33 mouse cellular contexts compared by ENCODE assay signal in genomic region chr4:129450851-129451250, GRCm38 (mm10). TPM values are rescaled to one million over a fixed set of nuclear protein-coding genes. Genes with fewer than 3 reads are reported as not detected.
DNase-seq lines count a peak whose midpoint lies in the region; ATAC-seq and TF ChIP-seq lines count a peak whose summit lies in the region.
"Had no signal": no experiment of that assay in that cellular context is flagged by ENCODE, and none has a peak within 500 bp of the region (broad histone marks: within the 10 kb centered on the region; RNA-seq: fewer than 3 reads in every experiment).

No protein-coding gene starts in this region.

- no peak overlapping the region for H3K9ac ChIP-seq in kidney, postnatal 0 days (ENCODE audit: low read depth, low read length)
- H3K9ac ChIP-seq: embryonic facial prominence, embryonic 12.5 days; forebrain, postnatal 0 days; heart, embryonic 13.5 days; hindbrain, embryonic 12.5 days; liver, embryonic 14.5 days had no signal

- 58% methylated on average over 2 of the region's 2 CpGs for WGBS in kidney, postnatal 0 days
- 55% methylated on average over 2 of the region's 2 CpGs for WGBS in kidney, adult 2 months

- H3K4me3 ChIP-seq in kidney, postnatal 0 days (replicated peaks; ENCODE audit: low read depth, low read length): no peak overlapping the region
- no peak overlapping the region for H3K4me3 ChIP-seq in kidney, adult 2 months (ENCODE audit: insufficient read depth, low read depth, low read length)
- H3K4me3 ChIP-seq: embryonic facial prominence, embryonic 12.5 days; heart, embryonic 13.5 days; hindbrain, embryonic 12.5 days had no signal

- TF ChIP-seq POLR2A in kidney, adult 2 months (IDR thresholded peaks at IDR 0.05; ENCODE audit: low read depth, low read length): no peak

- no peak overlapping the region for H3K27ac ChIP-seq in kidney, postnatal 0 days
- no peak overlapping the region for H3K27ac ChIP-seq in kidney, adult 2 months (ENCODE audit: insufficient read depth, low read depth, low read length)
- H3K27ac ChIP-seq: embryonic facial prominence, embryonic 12.5 days; heart, embryonic 13.5 days; hindbrain, embryonic 12.5 days; liver, embryonic 14.5 days; macrophage had no signal

- no peaks in the 10 kb centered on the region for H3K36me3 ChIP-seq in kidney, postnatal 0 days (ENCODE audit: insufficient read depth, low read length)
- no peaks in the 10 kb centered on the region for H3K36me3 ChIP-seq in kidney, adult 2 months (ENCODE audit: control insufficient read depth, insufficient read depth, low read length)
- H3K36me3 ChIP-seq in splenic B cell, adult 2 months (ENCODE audit: control insufficient read depth, insufficient read depth, low read length, poor library complexity, severe bottlenecking): no peaks in the 10 kb centered on the region
- H3K36me3 ChIP-seq: embryonic facial prominence, embryonic 12.5 days; heart, embryonic 13.5 days; hindbrain, embryonic 12.5 days had no signal

- H3K27me3 ChIP-seq in kidney, postnatal 0 days (ENCODE audit: insufficient read depth, low read length): no peaks in the 10 kb centered on the region
- H3K27me3 ChIP-seq in kidney, adult 2 months (replicated peaks; ENCODE audit: control insufficient read depth, insufficient read depth, low read length): no peaks in the 10 kb centered on the region
- H3K27me3 ChIP-seq in splenic B cell, adult 2 months (ENCODE audit: control insufficient read depth, insufficient read depth, low read length, poor library complexity, severe bottlenecking): no peaks in the 10 kb centered on the region
- H3K27me3 ChIP-seq: embryonic facial prominence, embryonic 12.5 days; hindbrain, embryonic 12.5 days had no signal

- H3K9me3 ChIP-seq in kidney, postnatal 0 days (replicated peaks; ENCODE audit: low read length): no peaks in the 10 kb centered on the region
- H3K9me3 ChIP-seq: embryonic facial prominence, embryonic 12.5 days; heart, embryonic 13.5 days; hindbrain, embryonic 12.5 days had no signal

- intact Hi-C loops in left cerebral cortex, postnatal 25 days (cut with DNase I): loop anchor here (10.0 kb wide), 1 partner anchor 316 kb away; the partner anchor contains the start of gene Fndc5

- no peaks in the 10 kb centered on the region for H3K4me1 ChIP-seq in kidney, postnatal 0 days (replicated peaks; ENCODE audit: insufficient read depth, low read length)
- H3K4me1 ChIP-seq in kidney, adult 2 months (ENCODE audit: control insufficient read depth, insufficient read depth, low read length): no peaks in the 10 kb centered on the region; the same call in 1 of the 2 replicates
- H3K4me1 ChIP-seq: embryonic facial prominence, embryonic 12.5 days; hindbrain, embryonic 12.5 days had no signal

- no peak for DNase-seq in kidney, postnatal 0 days (ENCODE audit: low spot score)
- DNase-seq in kidney, adult 2 months: no peak
- DNase-seq in retina, postnatal 1 day: peak; percentile 8
- DNase-seq in retina, embryonic 14.5 days (ENCODE audit: low spot score): no peak
- DNase-seq in NIH3T3 (ENCODE audit: low read depth): peak; percentile 21
- DNase-seq in splenic B cell, adult 2 months (ENCODE audit: low read depth, low spot score): peak; percentile 39
- no peak for DNase-seq in left cerebral cortex, postnatal 25 days (ENCODE audit: low spot score in 2 of 2)
- DNase-seq in c-Kit-positive CD71-positive TER-119-positive erythroid progenitor cells, embryonic 14.5 days (ENCODE audit: low spot score): no peak
- DNase-seq: adrenal gland, postnatal 14 days; cerebellum, adult 9-10 months; forebrain, postnatal 0 days; gastrocnemius, postnatal 25 days; heart, adult 18-20 months; heart, postnatal 14 days; kidney, adult 8-10 months; kidney, postnatal 14 days; layer of hippocampus, postnatal 36 days; thymus, postnatal 4 days had no signal

- H3K4me2 ChIP-seq in kidney, postnatal 0 days (ENCODE audit: low read length): no peak overlapping the region
- H3K4me2 ChIP-seq: embryonic facial prominence, embryonic 12.5 days; heart, embryonic 13.5 days; hindbrain, embryonic 12.5 days had no signal

- ATAC-seq in kidney, postnatal 0 days (replicated peaks; ENCODE audit: low FRiP score, low read depth): no peak
- ATAC-seq: forebrain, postnatal 0 days had no signal

- peak; percentile 38 for TF ChIP-seq CTCF in kidney, postnatal 0 days (IDR thresholded peaks at IDR 0.05; ENCODE audit: low read depth)
- no peak for TF ChIP-seq CTCF in kidney, adult 2 months (conservative IDR thresholded peaks at IDR 0.05; ENCODE audit: insufficient read depth, insufficient read length, low read depth, low read length)

RNA-seq across cellular contexts. Expression of gene Zbtb8b, which starts 10.2 kb away (rescaled TPM):
- polyA plus RNA-seq in kidney, postnatal 0 days (2015; fragmentation: Nextera tagmentation; extraction: Ambion mirVana): 3.7 and 3.8 TPM in 2 replicates
- polyA plus RNA-seq in kidney, adult 2 months (2012; rRNA removed): 0.58 and 0.64 TPM in 2 replicates
- total RNA-seq in left cerebral cortex, postnatal 25 days (2021): 1 to 10 TPM; 4.5 to 4.6 TPM
- total RNA-seq: common myeloid progenitor, adult 5-6 weeks; gastrocnemius, postnatal 25 days; monocyte, adult 5-6 weeks had no signal
- polyA plus RNA-seq: macrophage; spleen, adult 2 months had no signal

RNA-seq across cellular contexts. Expression of gene Bsdc1, which starts 10.5 kb away (rescaled TPM):
- 25.6 and 27.8 TPM in 2 replicates for polyA plus RNA-seq in kidney, postnatal 0 days (2015; fragmentation: Nextera tagmentation; extraction: Ambion mirVana)
- polyA plus RNA-seq in kidney, adult 2 months (2012; rRNA removed): 25.3 and 28.7 TPM in 2 replicates
- total RNA-seq in left cerebral cortex, postnatal 25 days (2021): 10 to 100 TPM; 51.7 to 58.8 TPM

RNA-seq across cellular contexts. Expression of gene Tssk3, which starts 40.0 kb away (rescaled TPM):
- 0.10 TPM in 1 of 2 replicates, not detected in the other for polyA plus RNA-seq in kidney, postnatal 0 days (2015; fragmentation: Nextera tagmentation; extraction: Ambion mirVana)
- polyA plus RNA-seq in kidney, adult 2 months (2012; rRNA removed): 0.10 TPM in 1 of 2 replicates, not detected in the other
- under 1 TPM; 0.25 to 0.37 TPM for total RNA-seq in left cerebral cortex, postnatal 25 days (2021)
- total RNA-seq: adrenal gland, postnatal 14 days; common myeloid progenitor, adult 5-6 weeks; ES-E14; gastrocnemius, postnatal 25 days; heart, adult 18-20 months; heart, postnatal 14 days; layer of hippocampus, postnatal 36 days; monocyte, adult 5-6 weeks had no signal
- polyA plus RNA-seq: embryonic facial prominence, embryonic 12.5 days; forebrain, embryonic 11.5 days; heart, embryonic 13.5 days; hindbrain, embryonic 12.5 days; limb, embryonic 14.5 days; liver, embryonic 14.5 days; lung, embryonic 16.5 days; macrophage; neural tube, embryonic 11.5 days; spleen, adult 2 months; stomach, embryonic 14.5 days had no signal

RNA-seq across cellular contexts. Expression of gene Fam229a, which starts 40.1 kb away (rescaled TPM):
- 0.37 and 0.78 TPM in 2 replicates for polyA plus RNA-seq in kidney, postnatal 0 days (2015; fragmentation: Nextera tagmentation; extraction: Ambion mirVana)
- 0.94 and 1.1 TPM in 2 replicates for polyA plus RNA-seq in kidney, adult 2 months (2012; rRNA removed)
- not detected for total RNA-seq in left cerebral cortex, postnatal 25 days (2021)
- total RNA-seq: adrenal gland, postnatal 14 days; common myeloid progenitor, adult 5-6 weeks; ES-E14; gastrocnemius, postnatal 25 days; heart, postnatal 14 days; layer of hippocampus, adult 8-10 months; layer of hippocampus, postnatal 36 days; monocyte, adult 5-6 weeks had no signal
- polyA plus RNA-seq: forebrain, embryonic 11.5 days; heart, embryonic 13.5 days; hindbrain, embryonic 12.5 days; limb, embryonic 14.5 days; lung, embryonic 16.5 days; macrophage; neural tube, embryonic 11.5 days; stomach, embryonic 14.5 days had no signal

Comparison
In these comparisons a context has a peak if more than half of its experiments do, and no peak if none do; other contexts are left out.
1. DNase-seq: peak in retina, postnatal 1 day (single experiment), NIH3T3 (single experiment) and splenic B cell, adult 2 months (single experiment); none in kidney, postnatal 0 days (single experiment), kidney, adult 2 months (single experiment), retina, embryonic 14.5 days (single experiment), left cerebral cortex, postnatal 25 days (0 of 2) and c-Kit-positive CD71-positive TER-119-positive erythroid progenitor cells, embryonic 14.5 days (single experiment).